Mouse (Mus musculus) ES-E14 (cell line): ENCODE data around the gene Man2b2. TPM values are rescaled to one million over a fixed set of nuclear protein-coding genes. Genes with fewer than 3 reads are reported as not detected.
"Not testable (repeated sequence)": the region's sequence is repeated elsewhere in the genome, so short reads cannot be mapped to it uniquely, and the experiment has no call there.

ENCODE experiments used
- DNase-seq: peaks from one replicate; pipeline ENCODE4 v3.0.0-alpha.2; 2013; ENCODE audit warnings: low read depth, low spot score
- H3K27ac ChIP-seq: 2 replicates; pipeline ENCODE4 v1.5.1; 2012; ENCODE audit warnings: low read depth, mild to moderate bottlenecking, low read length, moderate library complexity, mixed read lengths; ENCODE audit not compliant: poor library complexity, insufficient read depth, severe bottlenecking
- H3K36me3 ChIP-seq: 2 replicates; pipeline ENCODE4 v1.6.1; 2012; ENCODE audit warnings: mild to moderate bottlenecking, low read length, moderate library complexity, mixed read lengths; ENCODE audit not compliant: control insufficient read depth, poor library complexity, insufficient read depth, severe bottlenecking
- H3K4me1 ChIP-seq, 2 experiments: fragments of 150-350 bp in 1 of 2; sonication (generic) in 1 of 2; 2 replicates each; pipeline ENCODE4 v1.6.1; 2012; ENCODE audit warnings: low read length in 2 of 2, mild to moderate bottlenecking in 1 of 2, mixed read lengths in 1 of 2; ENCODE audit not compliant: control insufficient read depth in 2 of 2, insufficient read depth in 2 of 2, poor library complexity in 1 of 2
- H3K4me3 ChIP-seq, 2 experiments: fragments of 150-350 bp in 1 of 2; sonication (generic) in 1 of 2; 2 replicates each; pipeline ENCODE4 v1.5.1; 2012; ENCODE audit warnings: low read length in 2 of 2, low read depth in 1 of 2, mild to moderate bottlenecking in 1 of 2, mixed read lengths in 1 of 2; ENCODE audit not compliant: insufficient read depth in 1 of 2, poor library complexity in 1 of 2, severe bottlenecking in 1 of 2
- H3K9ac ChIP-seq: 2 replicates; pipeline ENCODE4 v1.6.1; 2012; ENCODE audit warnings: low read depth, mild to moderate bottlenecking, low read length, mixed read lengths; ENCODE audit not compliant: poor library complexity, insufficient read depth, severe bottlenecking
- H3K9me3 ChIP-seq: fragments of 150-350 bp; sonication (generic); 2 replicates; pipeline ENCODE4 v1.6.1; 2012; ENCODE audit warnings: low read depth, mild to moderate bottlenecking, low read length; ENCODE audit not compliant: control insufficient read depth, insufficient read depth
- CHD2 ChIP-seq: IDR thresholded peaks from 2 replicates; pipeline ENCODE4 v1.6.1; 2014; ENCODE audit warnings: mild to moderate bottlenecking, low read depth, low read length, inconsistent platforms
- HCFC1 ChIP-seq: IDR thresholded peaks from 2 replicates; pipeline ENCODE4 v1.6.1; 2012; ENCODE audit warnings: low read length, inconsistent platforms, borderline replicate concordance; ENCODE audit not compliant: insufficient read depth
- MAFK ChIP-seq: IDR thresholded peaks from 2 replicates; pipeline ENCODE4 v1.6.1; 2014; ENCODE audit warnings: mild to moderate bottlenecking, low read depth, low read length, inconsistent platforms; ENCODE audit not compliant: insufficient read depth
- ZC3H11A ChIP-seq: IDR thresholded peaks from 2 replicates; pipeline ENCODE4 v1.6.1; 2012; ENCODE audit warnings: low read depth, mild to moderate bottlenecking, inconsistent platforms, low read length, borderline replicate concordance
- ZNF384 ChIP-seq: IDR thresholded peaks from 2 replicates; pipeline ENCODE4 v1.6.1; 2012; ENCODE audit warnings: low read depth, low read length, inconsistent platforms
- in situ Hi-C, 2 experiments: fragments of 600-800 bp; cut with MboI; formaldehyde crosslinking; loops; one replicate each; pipeline ENCODE4 v1.15.1; 2025; ENCODE audit warnings: low sequenced_read_pairs in 2 of 2, inconsistent platforms in 1 of 2; ENCODE audit not compliant: unreplicated experiment in 2 of 2
- total RNA-seq: library from RNA; depleted of rRNA; stranded (reverse); fragments of 300-350 nt; gene quantifications from 2 replicates; pipeline ENCODE4 v1.2.3, GENCODE M21; 2012

Gene Man2b2
- total RNA-seq, 1 experiment = 11.6 TPM

- TF ChIP-seq HCFC1 (no peak), CHD2 (no peak)
- Histone ChIP-seq H3K4me3 (no peak overlapping the region), H3K36me3 (peaks cover 4% of the 10 kb centered on the region; the same call in 1 of the 2 replicates), H3K4me1 (peaks cover 0 to 7% of the 10 kb centered on the region in 2 experiments; a peak in 1 of 4 replicates), H3K27ac (no peak overlapping the region), H3K9ac (no peak overlapping the region), H3K9me3 (no peaks in the 10 kb centered on the region)
- in situ Hi-C loops = no loop called here
- no peak for DNase-seq
Measured at GRCm38 (mm10) chr5:36807106-36807505, 23.3 kb downstream of the Man2b2 start.

GRCm38 (mm10) chr5:36797291-36797690, 33.2 kb downstream of the Man2b2 start:
- in situ Hi-C loops = no loop called here
- no peaks in the 10 kb centered on the region for H3K9me3 ChIP-seq
- TF ChIP-seq ZNF384 (no peak), HCFC1 (no peak), MAFK (no peak), ZC3H11A (no peak), CHD2 (no peak)
- H3K27ac ChIP-seq = no peak overlapping the region
- H3K4me1 ChIP-seq = peaks cover 3 to 5% of the 10 kb centered on the region in 2 experiments; a peak in 3 of 4 replicates
- peaks cover 4% of the 10 kb centered on the region; the same call in 1 of the 2 replicates for H3K36me3 ChIP-seq
- no peak for DNase-seq
- H3K4me3 ChIP-seq = peak overlapping the region; percentile 40 to 70; a peak in 2 of 4 replicates
- H3K9ac ChIP-seq = peak overlapping the region; percentile 38; the same call in 1 of the 2 replicates

- Histone ChIP-seq H3K9ac (peak within 1 kb of the TSS; percentile 75), H3K27ac (peak within 1 kb of the TSS; percentile 51), H3K4me3 (peak within 1 kb of the TSS; percentile 70 to 90)
- H3K9me3 ChIP-seq, in situ Hi-C loops, H3K36me3 ChIP-seq, H3K4me1 ChIP-seq: not testable (repeated sequence)
- peak; percentile 90 for DNase-seq
- 0 out of 2 replicates have a peak, but pooled peaks have one; percentile 16 for TF ChIP-seq HCFC1
Measured at GRCm38 (mm10) chr5:36796296-36797014, 34.0 kb downstream of the Man2b2 start, which contains the start of gene Mrfap1. TSS of gene Mrfap1 (minus strand) at chr5:36796772.

GRCm38 (mm10) chr5:36795647-36796295, 34.7 kb downstream of the Man2b2 start:
- H3K4me3 ChIP-seq = peak overlapping the region; percentile 70 to 90
- in situ Hi-C loops, DNase-seq, H3K36me3 ChIP-seq, H3K9me3 ChIP-seq, H3K4me1 ChIP-seq: not testable (repeated sequence)
- peak overlapping the region; percentile 75 for H3K9ac ChIP-seq
- TF ChIP-seq ZNF384 = peak; percentile 79
- H3K27ac ChIP-seq = peak overlapping the region; percentile 51; the same call in 1 of the 2 replicates

- H3K4me3 ChIP-seq = no peak overlapping the region
- H3K27ac ChIP-seq = no peak overlapping the region
- peaks cover 4% of the 10 kb centered on the region; the same call in 1 of the 2 replicates for H3K36me3 ChIP-seq
- H3K9ac ChIP-seq = no peak overlapping the region
- DNase-seq = no peak
- H3K9me3 ChIP-seq = no peaks in the 10 kb centered on the region
- in situ Hi-C loops = no loop called here
- 0 out of 4 replicates have a peak, but pooled peaks cover 0 to 2% of the 10 kb centered on the region in 2 experiments for H3K4me1 ChIP-seq
- TF ChIP-seq ZC3H11A (no peak), ZNF384 (no peak), MAFK (no peak), HCFC1 (no peak), CHD2 (no peak)
Measured at GRCm38 (mm10) chr5:36791861-36792260, 38.6 kb downstream of the Man2b2 start.
